Mouse (Mus musculus): Measurements from ENCODE around the gene Erich3.
"Not testable (repeated sequence)": the region's sequence is repeated elsewhere in the genome, so short reads cannot be mapped to it uniquely, and the experiment has no call there.

Gene Erich3

DNA sequence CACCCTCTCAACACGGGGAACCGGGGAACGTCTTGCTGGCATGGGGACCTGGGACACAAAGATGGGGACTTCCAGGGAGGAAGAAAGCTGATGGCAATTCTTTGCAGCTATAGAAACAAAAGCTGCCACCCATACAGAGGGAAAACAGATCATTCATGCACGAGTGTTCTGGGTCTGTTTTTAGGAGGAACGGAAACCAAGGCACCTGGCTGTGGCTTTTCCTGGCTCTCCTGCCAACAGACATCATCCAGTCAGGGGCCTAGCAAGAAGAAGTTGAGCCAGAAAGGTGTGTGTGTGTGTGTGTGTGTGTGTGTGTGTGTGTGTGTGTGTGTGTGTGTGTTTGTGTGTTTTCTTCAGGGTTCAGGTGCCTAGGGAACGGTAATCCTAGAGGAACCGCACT lies at the start of gene Erich3:
TSS of gene Erich3 (plus strand) at position 315 of the 400 bp plus-strand sequence.
- no peak for DNase-seq (ENCODE audit: extremely low spot score, low spot score)

DNA sequence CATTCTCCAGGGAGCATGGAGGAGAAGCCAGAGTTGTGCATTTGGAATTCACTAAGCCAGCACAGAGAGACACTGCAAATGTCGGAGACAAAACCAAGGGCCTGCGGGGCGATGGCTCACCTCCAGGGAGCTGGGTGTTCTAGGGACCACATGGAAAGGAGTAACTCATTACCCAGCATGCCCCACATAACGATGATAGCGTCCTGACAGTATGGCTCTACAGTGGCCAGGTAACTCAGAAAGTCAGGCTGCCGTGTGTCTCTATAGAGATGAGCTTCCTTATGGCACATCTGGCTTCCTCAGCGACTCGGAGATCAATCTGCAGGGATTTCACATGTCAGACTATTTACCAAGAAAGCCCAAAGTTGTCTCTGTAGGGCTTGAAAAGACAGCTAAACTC lies 48.9 kb upstream of the Erich3 start:
- no peak for DNase-seq (ENCODE audit: extremely low spot score, low spot score)

DNA sequence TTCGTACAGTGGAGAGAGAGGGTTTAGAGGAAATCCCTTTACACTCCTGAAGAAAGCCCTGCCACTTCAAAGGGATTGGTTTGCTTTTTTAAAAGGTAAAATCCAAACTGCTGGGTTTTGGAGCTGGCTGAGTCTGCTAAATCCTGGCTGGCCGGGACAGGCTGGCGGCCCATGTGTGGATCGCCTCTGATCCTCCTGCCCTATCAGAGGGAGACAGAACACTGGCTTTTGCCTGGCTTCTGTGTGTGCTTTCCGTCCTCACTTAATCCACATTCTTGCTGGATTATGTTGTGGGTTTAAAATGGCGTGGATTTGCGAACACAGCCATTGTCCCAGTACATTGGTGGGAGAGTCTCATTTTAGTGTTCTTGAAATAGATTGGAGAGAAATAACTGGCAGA lies 48.4 kb upstream of the Erich3 start:
- no peak for DNase-seq (ENCODE audit: extremely low spot score, low spot score)

DNA sequence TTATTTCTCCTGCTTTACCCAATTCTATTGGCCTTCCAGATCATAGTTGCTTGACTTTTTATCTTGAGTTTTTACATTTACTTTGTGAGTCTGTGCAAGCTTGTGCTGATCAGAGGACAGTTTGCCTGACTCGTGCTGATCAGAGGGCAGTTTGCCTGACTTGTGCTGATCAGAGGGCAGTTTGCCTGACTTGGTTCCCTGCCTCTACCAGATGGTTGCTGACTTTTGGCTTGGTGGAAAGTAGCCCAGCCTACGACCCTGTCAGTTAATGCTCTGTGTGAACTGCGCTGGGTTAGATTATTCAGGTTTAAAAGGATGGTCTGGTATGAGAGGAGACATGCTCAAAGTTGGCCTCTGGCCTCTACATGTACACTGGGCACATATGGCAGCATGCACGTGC lies 47.6 kb upstream of the Erich3 start:
- DNase-seq (ENCODE audit: extremely low spot score, low spot score), result no peak

DNA sequence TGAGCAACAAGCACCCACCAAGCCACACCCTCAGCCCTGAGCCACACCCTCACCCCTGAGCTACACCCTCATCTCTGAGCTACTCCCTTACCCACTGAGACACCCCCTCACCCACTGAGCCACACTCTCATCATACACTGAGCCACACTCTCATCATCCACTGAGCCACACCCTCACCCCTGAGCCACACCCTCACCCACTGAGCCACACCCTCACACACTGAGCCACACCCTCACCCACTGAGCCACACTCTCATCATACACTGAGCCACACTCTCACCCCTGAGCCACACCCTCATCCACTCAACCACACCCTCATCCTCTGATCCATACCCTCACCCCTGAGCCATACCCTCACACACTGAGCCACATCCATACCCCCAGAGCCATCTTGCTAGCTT lies 35.4 kb upstream of the Erich3 start:
- no peak for DNase-seq (ENCODE audit: extremely low spot score, low spot score)

DNA sequence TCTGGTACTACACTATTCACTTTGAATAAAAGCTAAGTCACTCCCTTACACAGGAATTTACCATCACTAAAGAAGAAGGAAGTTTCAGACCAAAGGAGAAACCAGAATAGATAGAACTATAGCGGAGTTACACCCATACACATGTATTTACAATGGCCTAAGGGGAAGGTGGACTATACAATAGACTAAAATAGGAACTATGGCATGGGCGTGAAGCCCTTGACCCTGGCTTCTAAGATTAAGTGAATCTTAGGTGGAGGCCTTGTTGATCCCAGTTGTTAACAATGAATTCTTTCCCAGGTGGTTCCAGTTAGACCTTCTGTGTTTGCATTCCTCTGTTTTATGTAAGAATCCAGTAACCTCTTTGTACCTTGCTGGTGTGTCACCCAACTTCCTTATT lies 32.4 kb upstream of the Erich3 start:
- not testable (repeated sequence) for DNase-seq (ENCODE audit: extremely low spot score, low spot score)

DNA sequence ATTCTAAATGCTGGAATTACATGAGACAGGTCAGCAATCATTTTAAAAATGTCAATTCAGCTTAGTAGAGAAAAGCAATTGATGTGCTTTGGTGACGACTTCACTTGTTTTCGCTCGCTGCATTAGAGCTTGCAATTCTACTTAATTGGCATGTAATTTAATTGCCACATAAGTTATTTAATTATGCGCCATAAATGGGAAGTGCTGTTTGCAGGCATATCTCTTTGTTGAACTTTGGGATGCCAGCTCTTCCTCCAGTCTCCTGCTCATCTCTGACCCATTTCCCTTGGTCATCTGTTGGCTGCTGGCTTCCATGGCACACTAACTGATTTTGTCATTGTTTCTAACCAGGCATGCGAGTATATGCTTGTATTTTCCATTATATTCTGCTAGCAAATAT lies 30.6 kb upstream of the Erich3 start:
- no peak for DNase-seq (ENCODE audit: extremely low spot score, low spot score)

DNA sequence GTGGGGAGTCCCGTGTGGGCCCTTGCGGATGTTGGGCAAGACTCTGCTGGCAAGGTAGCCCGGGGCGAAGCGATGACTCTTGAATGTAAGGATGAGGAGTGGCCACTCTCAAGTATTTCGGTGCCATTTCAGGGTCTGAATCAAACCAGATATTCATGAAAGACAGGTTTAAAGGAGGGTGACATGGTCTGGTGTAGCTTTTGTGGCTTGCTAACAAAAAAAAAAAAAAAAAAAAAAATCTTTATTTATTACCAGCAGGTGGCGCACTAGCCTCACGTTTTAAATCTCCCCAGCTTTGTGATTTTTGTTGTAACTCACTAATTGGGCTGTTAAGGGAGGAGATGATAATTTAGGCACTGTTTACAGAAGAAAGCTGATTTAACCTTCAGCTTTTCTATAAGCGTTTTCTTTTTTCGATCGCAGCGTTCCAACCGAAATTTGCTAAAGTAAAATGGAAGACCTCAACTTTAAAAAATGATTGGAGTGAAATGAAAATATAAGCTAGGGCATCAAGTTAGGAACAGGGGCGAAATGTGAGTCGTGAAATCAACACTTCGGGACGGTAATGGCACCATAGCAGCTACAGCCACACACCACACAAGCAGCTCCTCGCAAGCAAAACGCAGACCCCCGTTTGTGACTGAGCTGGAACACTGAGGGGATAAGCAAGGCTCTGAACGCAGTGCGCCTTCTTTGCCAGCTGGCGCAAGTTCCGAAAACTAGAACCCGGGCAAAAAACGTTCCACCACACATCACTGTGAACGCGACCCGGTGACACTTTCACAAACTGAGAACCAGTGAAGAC lies 16.8 kb upstream of the Erich3 start:
- no peak for DNase-seq (ENCODE audit: extremely low spot score, low spot score)

DNA sequence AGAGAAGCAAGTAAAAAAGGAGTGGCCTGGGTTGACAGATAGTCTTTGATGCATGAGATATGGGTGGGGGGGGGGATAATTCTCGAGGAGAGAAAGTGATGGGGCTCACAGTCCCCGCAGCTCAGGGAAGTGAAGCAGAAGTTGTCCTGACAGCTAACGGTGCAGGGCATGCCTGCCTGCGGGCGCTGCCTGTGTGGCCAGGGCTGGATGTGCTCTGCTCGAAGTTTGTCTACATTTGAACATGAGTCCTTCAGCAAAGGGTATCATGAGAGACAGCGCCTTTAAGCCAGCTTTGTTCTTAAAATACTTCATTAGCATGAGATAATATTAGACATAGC lies 16.2 kb upstream of the Erich3 start:
- DNase-seq (ENCODE audit: extremely low spot score, low spot score), result no peak

DNA sequence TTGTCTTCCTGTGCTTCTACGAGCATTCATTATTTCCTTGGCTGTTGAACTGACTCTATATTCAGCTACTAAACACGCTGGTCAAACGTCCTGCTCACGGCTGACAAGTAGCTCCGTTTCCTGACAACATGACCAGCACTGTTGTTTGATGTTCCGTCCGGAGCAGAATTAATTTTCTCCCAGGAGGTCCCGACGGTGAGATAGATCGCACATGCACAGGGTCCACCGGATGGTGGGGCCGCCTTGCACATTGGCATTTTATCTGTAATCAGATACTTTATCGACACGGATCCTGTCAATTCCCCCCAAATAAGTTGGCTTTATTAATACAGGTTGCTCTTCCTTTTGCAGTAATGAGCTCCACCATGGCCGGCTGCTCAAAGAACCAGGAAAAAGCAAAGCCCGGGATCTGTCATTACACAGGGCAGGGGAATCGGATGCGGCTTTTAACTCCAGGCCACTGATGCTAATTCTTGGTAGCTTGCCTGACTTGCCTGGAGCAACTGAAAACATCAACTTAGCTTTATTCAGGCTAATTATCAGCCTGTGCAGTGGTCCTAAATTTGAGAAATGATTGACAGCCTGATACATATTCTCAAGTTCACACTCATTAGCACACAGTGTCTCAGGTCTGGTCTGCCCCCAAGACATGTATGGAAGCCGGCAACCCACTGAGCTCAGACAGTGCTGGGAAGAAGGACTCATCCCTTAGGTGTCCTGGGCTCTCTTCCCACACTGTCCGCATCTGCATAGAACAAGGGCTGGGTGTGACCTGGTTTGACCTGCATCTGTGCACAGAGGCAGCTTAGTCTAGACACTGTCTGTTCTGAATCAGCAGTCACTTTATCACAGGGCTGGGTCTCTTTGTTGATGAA lies 14.0 kb upstream of the Erich3 start:
- DNase-seq (ENCODE audit: extremely low spot score, low spot score), result no peak

DNA sequence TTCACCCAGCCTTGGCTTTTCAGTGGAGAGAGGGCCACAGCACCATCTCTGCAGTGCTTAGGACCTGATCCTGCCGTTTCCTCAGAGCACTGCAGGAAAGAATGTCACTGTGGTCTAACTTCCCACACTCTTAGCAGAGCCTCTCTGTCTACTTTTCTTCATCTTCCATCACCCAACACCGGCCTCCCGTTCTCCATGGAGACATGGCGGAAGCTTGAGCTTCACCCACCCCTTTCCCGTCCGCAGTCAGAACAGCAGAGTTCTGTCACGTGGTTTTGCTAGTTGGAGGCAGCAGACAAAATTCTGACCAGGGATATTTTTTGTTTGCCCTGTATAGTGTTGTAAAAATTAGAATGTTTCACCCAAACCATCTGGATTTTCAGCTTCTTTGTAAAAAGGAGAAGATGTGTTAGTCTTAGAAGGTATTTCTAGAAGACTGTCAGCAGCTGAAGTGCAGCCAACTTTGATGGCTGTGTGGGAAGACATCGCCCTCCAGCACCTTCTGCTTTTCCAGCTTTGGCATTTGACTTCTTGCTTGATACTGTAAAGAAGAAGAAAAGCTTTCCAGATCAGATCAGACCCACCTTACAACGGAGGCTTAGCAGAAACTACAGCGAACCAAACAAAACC lies 12.4 kb upstream of the Erich3 start:
- no peak for DNase-seq (ENCODE audit: extremely low spot score, low spot score)

DNA sequence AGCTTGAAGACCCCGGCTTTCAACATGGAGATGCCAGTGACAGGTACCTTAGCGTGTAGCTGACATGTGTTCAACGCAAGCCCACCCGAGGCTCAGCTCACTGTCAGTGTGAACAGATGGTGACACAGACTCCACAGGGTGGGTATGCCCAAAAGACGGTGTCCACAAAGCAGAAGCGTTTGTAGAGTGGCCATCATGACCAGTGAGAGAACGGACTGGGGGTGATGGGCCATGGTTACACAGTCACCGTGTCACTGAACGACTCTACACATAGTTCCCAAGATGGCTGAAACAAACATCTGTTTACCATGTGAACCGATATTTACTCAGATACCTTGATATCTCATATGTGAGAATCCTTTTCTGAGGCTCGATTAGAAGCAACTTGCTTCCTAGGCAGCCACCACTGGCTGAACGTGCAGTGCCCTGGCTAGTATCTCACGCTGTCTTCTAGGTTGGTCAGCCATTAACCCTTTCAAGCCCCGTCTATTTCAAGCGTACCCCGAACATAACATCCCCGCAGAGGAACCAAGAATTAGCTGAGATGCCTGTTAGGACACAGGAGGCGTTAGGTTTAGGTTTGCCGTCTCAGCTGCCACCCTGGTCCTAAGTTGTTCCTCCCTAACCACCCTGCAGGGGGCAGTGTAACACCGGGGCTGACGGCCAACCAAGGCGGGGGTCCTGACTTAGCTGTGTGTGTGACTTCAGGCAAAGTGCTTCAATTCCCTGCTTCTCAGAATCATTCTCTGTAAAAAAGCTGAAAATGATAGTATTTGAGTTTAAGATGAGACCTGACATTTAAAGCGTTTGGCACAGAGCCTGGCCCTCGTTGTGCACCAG lies 10.9 kb upstream of the Erich3 start:
- peak; percentile 84 for DNase-seq (ENCODE audit: extremely low spot score, low spot score)

DNA sequence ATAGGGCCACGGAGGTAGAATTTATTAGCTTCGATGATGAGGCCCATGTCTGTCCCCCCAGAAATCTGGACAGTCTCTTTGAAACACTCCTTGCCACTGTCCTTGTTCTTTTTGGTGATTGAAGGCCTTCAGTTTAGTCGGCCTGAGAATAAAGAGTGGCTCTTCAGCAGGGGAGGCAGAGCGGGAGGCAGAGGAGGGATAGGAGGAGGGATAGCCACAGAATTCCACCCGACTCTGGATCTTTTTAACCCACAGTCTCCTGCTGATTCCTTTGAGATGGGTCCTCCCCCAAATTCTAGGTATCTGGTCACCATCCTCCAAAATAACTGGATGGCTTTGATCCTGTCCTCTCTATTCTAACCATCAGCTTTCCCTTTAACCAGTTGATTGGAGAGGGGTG lies 10.2 kb upstream of the Erich3 start:
- DNase-seq (ENCODE audit: extremely low spot score, low spot score), result no peak

DNA sequence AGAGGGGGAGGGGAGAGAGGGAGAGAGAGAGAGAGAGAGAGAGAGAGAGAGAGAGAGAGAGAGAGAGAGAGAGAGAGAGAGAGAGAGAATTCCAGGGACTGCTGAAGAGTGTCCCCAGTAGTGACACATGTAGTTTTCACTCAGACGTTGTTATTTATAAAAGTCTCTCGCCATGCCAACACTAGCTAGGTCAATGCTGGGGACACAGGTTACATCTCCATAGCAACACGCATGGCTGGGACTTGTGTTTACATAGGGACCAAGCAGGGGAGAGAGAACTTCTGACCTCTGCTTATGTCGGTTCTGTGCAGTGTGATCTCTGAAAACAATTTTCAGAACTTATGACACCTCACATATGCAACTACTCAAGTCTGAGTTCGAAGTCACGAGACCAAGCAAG lies 9.4 kb upstream of the Erich3 start:
- no peak for DNase-seq (ENCODE audit: extremely low spot score, low spot score)

DNA sequence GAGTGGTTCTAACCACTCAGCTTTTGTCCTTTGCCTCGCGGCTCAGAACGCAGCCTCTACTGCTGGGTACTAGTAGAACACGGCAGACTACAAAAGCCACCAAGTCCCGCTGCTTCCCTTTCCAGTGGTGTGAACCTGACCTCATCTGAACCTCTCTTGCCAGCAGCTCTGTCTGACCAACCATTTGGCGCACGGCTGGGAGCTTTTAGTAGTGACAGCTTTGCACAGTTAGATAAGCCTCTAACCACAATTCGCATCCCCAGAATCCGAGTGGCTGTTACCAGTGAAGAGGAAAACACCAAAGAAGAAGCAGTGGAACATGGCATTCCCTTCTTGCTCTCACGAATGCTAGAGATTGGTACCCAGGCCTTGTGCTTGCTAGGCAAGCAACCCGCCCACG lies 8.8 kb upstream of the Erich3 start:
- DNase-seq (ENCODE audit: extremely low spot score, low spot score), result no peak

DNA sequence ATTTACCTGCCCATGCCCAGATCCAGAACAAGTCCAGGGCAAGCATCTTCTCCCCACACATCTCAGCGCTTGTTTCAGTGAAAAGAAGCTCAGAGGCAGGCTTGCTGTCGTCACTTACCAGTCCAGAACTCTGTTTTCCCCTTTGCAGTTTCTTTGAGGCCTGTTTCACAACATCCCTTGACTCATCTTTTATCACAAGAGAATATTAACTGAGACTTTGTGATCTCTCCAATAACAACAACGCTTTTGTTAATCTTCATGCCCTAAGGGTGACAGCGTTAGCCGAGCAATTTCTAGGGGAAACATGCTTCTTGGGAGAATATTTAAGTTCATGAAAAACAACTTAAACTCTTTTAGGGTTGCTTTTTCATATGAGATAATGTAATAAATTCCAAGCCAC lies 7.9 kb upstream of the Erich3 start:
- DNase-seq (ENCODE audit: extremely low spot score, low spot score), result no peak

DNA sequence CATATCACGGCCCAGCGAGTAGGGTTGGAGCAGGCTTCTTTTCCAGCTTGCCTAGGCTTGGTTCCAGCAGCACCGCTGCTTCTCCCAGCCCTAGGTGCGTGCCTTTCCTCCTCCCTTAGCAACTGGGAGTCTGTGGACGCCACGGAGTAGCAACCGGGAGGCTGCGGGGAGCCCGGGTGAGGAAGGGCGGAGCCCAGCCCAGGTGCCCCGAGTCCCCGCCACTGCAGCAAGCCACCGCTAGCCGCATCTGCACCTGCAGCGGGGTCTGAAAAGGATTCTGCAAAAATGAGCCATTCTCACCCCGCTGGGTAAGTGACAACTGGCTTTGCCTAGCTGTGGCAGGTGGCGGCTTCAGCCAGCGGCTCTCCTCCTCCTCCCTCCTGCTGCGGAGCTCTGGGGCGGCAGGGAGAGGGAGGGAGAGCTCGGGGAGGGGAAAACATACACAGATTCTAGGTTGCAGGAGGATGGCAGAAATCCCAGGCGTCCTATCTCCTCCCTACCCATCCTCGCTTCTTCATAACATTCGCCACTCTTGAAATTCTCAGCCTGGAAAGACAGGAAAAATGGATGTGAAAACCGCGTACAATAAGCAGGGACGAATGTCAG lies 420 bp downstream of the Erich3 start:
- DNase-seq (ENCODE audit: extremely low spot score, low spot score), result peak; percentile 51

DNA sequence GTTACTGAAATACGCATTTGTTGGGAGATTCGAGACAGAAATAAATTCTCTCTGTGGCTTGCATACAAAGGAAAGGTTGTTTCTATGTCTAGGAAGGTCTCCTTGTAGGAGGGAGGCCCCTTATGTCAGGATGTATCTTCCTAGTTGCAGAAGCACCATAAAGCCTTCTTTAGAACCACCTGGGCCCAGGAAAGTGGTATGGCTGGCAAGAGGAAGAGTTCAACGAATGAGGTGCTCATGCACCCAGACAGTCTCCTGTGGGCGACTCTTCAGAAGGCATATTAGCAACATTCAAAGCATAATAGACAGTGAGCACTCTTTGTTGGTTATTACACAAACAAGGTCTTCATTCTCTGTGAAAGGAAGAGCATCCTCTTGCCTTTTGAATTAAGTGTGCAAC lies 977 bp downstream of the Erich3 start:
- DNase-seq (ENCODE audit: extremely low spot score, low spot score), result no peak

DNA sequence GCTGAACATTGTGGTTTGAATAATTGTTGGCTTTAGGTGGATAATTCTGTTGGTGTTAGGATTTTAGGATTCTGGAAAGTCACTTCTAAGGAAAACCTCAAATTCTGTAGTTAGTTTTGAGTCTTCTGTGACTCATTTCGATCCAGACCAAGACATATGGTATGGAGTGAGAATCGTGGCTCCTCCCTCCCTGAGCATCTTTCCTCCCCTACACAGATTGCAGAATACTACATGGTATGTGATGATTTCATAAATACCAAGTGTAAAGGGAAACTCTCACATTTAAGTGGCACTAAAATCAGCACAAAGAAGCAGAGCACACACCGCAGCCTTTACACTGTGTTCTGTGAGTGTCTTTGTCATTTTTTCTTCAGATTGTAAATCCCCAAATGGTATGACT lies 4.8 kb downstream of the Erich3 start:
- DNase-seq (ENCODE audit: extremely low spot score, low spot score), result no peak

DNA sequence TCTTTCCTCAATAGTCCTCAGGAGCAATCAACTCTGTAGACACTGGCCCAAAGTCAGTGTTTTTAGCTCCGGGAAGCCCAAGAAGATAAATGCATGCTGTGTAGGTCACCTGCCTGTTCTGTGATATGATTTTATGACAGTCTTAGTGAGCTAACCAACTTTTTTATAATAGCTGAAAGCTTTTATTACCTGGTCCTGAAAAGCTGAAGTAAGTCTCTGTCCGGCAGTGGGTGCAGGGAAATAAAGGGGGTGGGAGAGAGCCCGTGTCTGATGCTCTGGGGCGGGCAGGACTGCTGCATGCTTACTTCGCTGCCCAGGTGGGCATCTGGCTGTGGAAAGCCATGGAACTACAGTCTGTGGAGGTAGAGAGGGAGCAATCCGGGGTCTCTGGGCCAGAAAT lies 6.9 kb downstream of the Erich3 start:
- DNase-seq (ENCODE audit: extremely low spot score, low spot score), result no peak

DNA sequence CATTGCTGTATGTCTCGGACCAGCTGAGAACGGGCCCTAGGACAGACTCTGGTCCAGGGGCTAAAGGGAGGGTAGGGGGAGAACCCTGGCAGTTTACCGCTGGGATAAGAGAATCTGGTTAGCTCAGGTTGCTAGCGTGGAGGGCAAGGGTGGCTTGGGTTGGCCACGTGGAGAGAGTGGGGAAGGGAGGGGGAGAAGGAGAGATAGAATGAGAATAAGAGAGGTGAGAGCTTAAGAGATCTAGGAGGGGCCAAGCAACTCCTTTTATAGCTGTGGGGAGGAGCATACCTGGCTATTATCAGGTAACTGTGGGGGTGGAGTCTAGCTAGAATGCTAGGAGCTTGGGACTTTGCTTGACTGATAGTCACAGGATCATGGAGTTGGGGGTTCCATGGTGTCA lies 7.4 kb downstream of the Erich3 start:
- DNase-seq (ENCODE audit: extremely low spot score, low spot score), result no peak

Data from neural tube, embryonic 10.5 days (tissue).